Mouse (Mus musculus): ENCODE results near the gene Med25. TPM values are rescaled to one million over a fixed set of nuclear protein-coding genes. Genes with fewer than 3 reads are reported as not detected.

Med25 gene
- polyA plus RNA-seq, 1 experiment from 2014 or later, result 64.4 TPM

- Histone ChIP-seq H3K4me2 (replicated peaks; ENCODE audit: low read depth) (no peak overlapping the region), H3K27ac (replicated peaks) (no peak overlapping the region), H3K9me3 (ENCODE audit: control insufficient read depth, low read length) (no peaks in the 10 kb centered on the region), H3K9ac (ENCODE audit: low read length) (no peak overlapping the region), H3K27me3 (ENCODE audit: control insufficient read depth, insufficient read depth, low read length) (no peaks in the 10 kb centered on the region), H3K36me3 (ENCODE audit: control insufficient read depth, insufficient read depth, low read length) (no peaks in the 10 kb centered on the region; the same call in 1 of the 2 replicates), H3K4me1 (replicated peaks; ENCODE audit: control insufficient read depth, insufficient read depth) (peaks cover 12% of the 10 kb centered on the region), H3K4me3 (ENCODE audit: low read depth, low read length) (no peak overlapping the region)
- no peak for TF ChIP-seq EP300 (optimal IDR thresholded peaks at IDR 0.05)
- WGBS, result 87% methylated on average over 12 of the region's 12 CpGs
- ATAC-seq (ENCODE audit: low FRiP score, low TSS enrichment) (no peak), DNase-seq (ENCODE audit: low spot score) (no peak)
Measured at GRCm38 (mm10) chr7:44851625-44852234, 40.8 kb downstream of the Med25 start.

GRCm38 (mm10) chr7:44850789-44851624 is 41.5 kb downstream of the Med25 start:
- H3K9me3 ChIP-seq (ENCODE audit: control insufficient read depth, low read length), result no peaks in the 10 kb centered on the region
- ATAC-seq (ENCODE audit: low FRiP score, low TSS enrichment) (no peak), DNase-seq (ENCODE audit: low spot score) (no peak)
- H3K4me1 ChIP-seq (replicated peaks; ENCODE audit: control insufficient read depth, insufficient read depth), result peaks cover 12% of the 10 kb centered on the region
- 70% methylated on average over 8 of the region's 8 CpGs for WGBS
- TF ChIP-seq EP300 (optimal IDR thresholded peaks at IDR 0.05), result no peak
- H3K27ac ChIP-seq (replicated peaks), result peak overlapping the region; percentile 98
- peak overlapping the region; percentile 81 for H3K4me3 ChIP-seq (ENCODE audit: low read depth, low read length)
- H3K4me2 ChIP-seq (replicated peaks; ENCODE audit: low read depth), result peak overlapping the region; percentile 83
- peak overlapping the region; percentile 88 for H3K9ac ChIP-seq (ENCODE audit: low read length)
- H3K36me3 ChIP-seq (ENCODE audit: control insufficient read depth, insufficient read depth, low read length), result peaks cover under 1% of the 10 kb centered on the region; the same call in 1 of the 2 replicates
- H3K27me3 ChIP-seq (ENCODE audit: control insufficient read depth, insufficient read depth, low read length), result no peaks in the 10 kb centered on the region

GRCm38 (mm10) chr7:44850146-44850545 is 42.4 kb downstream of the Med25 start:
- DNase-seq (ENCODE audit: low spot score) (peak; percentile 83), ATAC-seq (ENCODE audit: low FRiP score, low TSS enrichment) (peak; percentile 19)
- peak overlapping the region; percentile 98 for H3K27ac ChIP-seq (replicated peaks)
- WGBS, result under 1% methylated on average over 32 of the region's 33 CpGs
- peaks cover 9% of the 10 kb centered on the region for H3K36me3 ChIP-seq (ENCODE audit: control insufficient read depth, insufficient read depth, low read length)
- H3K4me1 ChIP-seq (replicated peaks; ENCODE audit: control insufficient read depth, insufficient read depth), result peaks cover 12% of the 10 kb centered on the region
- H3K4me2 ChIP-seq (replicated peaks; ENCODE audit: low read depth), result peak overlapping the region; percentile 83
- peak overlapping the region; percentile 81 for H3K4me3 ChIP-seq (ENCODE audit: low read depth, low read length)
- peak overlapping the region; percentile 88 for H3K9ac ChIP-seq (ENCODE audit: low read length)
- H3K9me3 ChIP-seq (ENCODE audit: control insufficient read depth, low read length), result no peaks in the 10 kb centered on the region
- no peaks in the 10 kb centered on the region for H3K27me3 ChIP-seq (ENCODE audit: control insufficient read depth, insufficient read depth, low read length)
- no peak for TF ChIP-seq CTCF (IDR thresholded peaks at IDR 0.05; ENCODE audit: low read depth)
- peak; percentile 40 for TF ChIP-seq EP300 (optimal IDR thresholded peaks at IDR 0.05)

- WGBS, result under 1% methylated on average over 41 of the region's 41 CpGs
- DNase-seq (ENCODE audit: low spot score), result peak; percentile 92
Measured at GRCm38 (mm10) chr7:44849416-44850111, 42.9 kb downstream of the Med25 start.

GRCm38 (mm10) chr7:44848561-44849415 is 43.7 kb downstream of the Med25 start, which contains the start of the genes Akt1s1 and Tbc1d17:
TSS of gene Akt1s1 (plus strand) at chr7:44848991.
TSS of gene Tbc1d17 (minus strand) at chr7:44849079.
- H3K27me3 ChIP-seq (ENCODE audit: control insufficient read depth, insufficient read depth, low read length), result no peaks in the 10 kb centered on the region
- H3K9ac ChIP-seq (ENCODE audit: low read length), result peak within 1 kb of the TSS; percentile 88
- peak within 1 kb of the TSS; percentile 98 for H3K27ac ChIP-seq (replicated peaks)
- H3K4me3 ChIP-seq (ENCODE audit: low read depth, low read length), result peak within 1 kb of the TSS; percentile 81
- peaks cover 12% of the 10 kb centered on the region for H3K4me1 ChIP-seq (replicated peaks; ENCODE audit: control insufficient read depth, insufficient read depth)
- peaks cover 19% of the 10 kb centered on the region for H3K36me3 ChIP-seq (ENCODE audit: control insufficient read depth, insufficient read depth, low read length)
- DNase-seq (ENCODE audit: low spot score), result peak; percentile 98
- ATAC-seq (ENCODE audit: low FRiP score, low TSS enrichment), result peak; percentile 90
- TF ChIP-seq CTCF (IDR thresholded peaks at IDR 0.05; ENCODE audit: low read depth), result no peak
- TF ChIP-seq EP300 (optimal IDR thresholded peaks at IDR 0.05), result peak; percentile 70
- WGBS, result under 1% methylated on average over 54 of the region's 54 CpGs
- H3K9me3 ChIP-seq (ENCODE audit: control insufficient read depth, low read length), result no peaks in the 10 kb centered on the region
- H3K4me2 ChIP-seq (replicated peaks; ENCODE audit: low read depth), result peak within 1 kb of the TSS; percentile 83

More at GRCm38 (mm10) chr7:44849416-44850111, 42.9 kb downstream of the Med25 start:
- Histone ChIP-seq H3K9me3 (ENCODE audit: control insufficient read depth, low read length) (no peaks in the 10 kb centered on the region), H3K36me3 (ENCODE audit: control insufficient read depth, insufficient read depth, low read length) (peaks cover 15% of the 10 kb centered on the region), H3K9ac (ENCODE audit: low read length) (peak overlapping the region; percentile 88), H3K4me2 (replicated peaks; ENCODE audit: low read depth) (peak overlapping the region; percentile 83), H3K4me1 (replicated peaks; ENCODE audit: control insufficient read depth, insufficient read depth) (peaks cover 12% of the 10 kb centered on the region), H3K27ac (replicated peaks) (peak overlapping the region; percentile 98), H3K4me3 (ENCODE audit: low read depth, low read length) (peak overlapping the region; percentile 81), H3K27me3 (ENCODE audit: control insufficient read depth, insufficient read depth, low read length) (no peaks in the 10 kb centered on the region)
- TF ChIP-seq EP300 (optimal IDR thresholded peaks at IDR 0.05), result no peak
- TF ChIP-seq CTCF (IDR thresholded peaks at IDR 0.05; ENCODE audit: low read depth), result no peak
- ATAC-seq (ENCODE audit: low FRiP score, low TSS enrichment), result peak; percentile 57
